Mouse (Mus musculus): ENCODE results near the gene Rilpl1. TPM values are rescaled to one million over a fixed set of nuclear protein-coding genes. Genes with fewer than 3 reads are reported as not detected.

Gene Rilpl1
- polyA plus RNA-seq, 1 experiment from 2014 or later = 20.7 TPM

DNA sequence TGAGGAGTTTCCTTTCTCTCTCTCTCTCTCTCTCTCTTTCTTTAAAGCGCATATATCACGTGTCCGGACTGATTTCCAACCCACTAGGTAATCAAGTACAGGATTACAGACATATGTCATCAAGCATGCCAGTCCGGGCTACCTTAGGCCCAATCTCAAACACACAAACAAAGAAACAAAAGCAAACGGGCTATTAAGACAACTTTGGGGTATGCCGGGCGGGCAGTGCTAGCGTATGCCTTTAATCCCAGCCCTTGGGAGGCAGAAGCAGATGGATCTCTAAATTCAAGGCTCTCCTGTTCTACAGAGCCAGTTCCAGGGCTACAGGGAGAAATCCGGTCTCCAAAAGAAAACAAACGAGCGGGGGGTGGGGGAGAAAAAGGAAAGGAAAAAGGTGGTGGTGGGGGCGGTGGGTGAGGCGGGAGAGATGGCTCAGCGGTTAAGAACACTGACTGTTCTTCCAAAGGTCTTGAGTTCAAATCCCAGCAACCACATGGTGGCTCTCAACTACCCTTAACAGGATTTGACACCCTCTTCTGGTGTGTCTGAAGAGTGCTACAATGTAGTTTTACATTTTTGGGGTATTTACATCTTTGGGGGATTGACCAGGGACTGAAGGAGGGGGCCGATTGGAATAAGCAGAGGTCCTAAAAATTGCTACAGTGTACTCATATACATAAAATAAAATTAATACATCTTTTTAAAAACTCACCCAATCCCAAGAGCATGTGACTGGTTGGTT is 47.4 kb downstream of the Rilpl1 start:
- peak overlapping the region; percentile 77 for H3K4me2 ChIP-seq
- peak; percentile 17; the same call in 1 of the 2 replicates for ATAC-seq (ENCODE audit: borderline replicate concordance, extremely low read depth, low FRiP score, low TSS enrichment)
- H3K4me1 ChIP-seq = peaks cover 16% of the 10 kb centered on the region
- 5% methylated on average over 15 of the region's 15 CpGs for WGBS
- H3K9me3 ChIP-seq = no peaks in the 10 kb centered on the region
- H3K9ac ChIP-seq = peak overlapping the region; percentile 85
- H3K27me3 ChIP-seq = no peaks in the 10 kb centered on the region
- peak overlapping the region; percentile 61 for H3K4me3 ChIP-seq
- peak overlapping the region; percentile 100 for H3K27ac ChIP-seq
- H3K36me3 ChIP-seq = no peaks in the 10 kb centered on the region

DNA sequence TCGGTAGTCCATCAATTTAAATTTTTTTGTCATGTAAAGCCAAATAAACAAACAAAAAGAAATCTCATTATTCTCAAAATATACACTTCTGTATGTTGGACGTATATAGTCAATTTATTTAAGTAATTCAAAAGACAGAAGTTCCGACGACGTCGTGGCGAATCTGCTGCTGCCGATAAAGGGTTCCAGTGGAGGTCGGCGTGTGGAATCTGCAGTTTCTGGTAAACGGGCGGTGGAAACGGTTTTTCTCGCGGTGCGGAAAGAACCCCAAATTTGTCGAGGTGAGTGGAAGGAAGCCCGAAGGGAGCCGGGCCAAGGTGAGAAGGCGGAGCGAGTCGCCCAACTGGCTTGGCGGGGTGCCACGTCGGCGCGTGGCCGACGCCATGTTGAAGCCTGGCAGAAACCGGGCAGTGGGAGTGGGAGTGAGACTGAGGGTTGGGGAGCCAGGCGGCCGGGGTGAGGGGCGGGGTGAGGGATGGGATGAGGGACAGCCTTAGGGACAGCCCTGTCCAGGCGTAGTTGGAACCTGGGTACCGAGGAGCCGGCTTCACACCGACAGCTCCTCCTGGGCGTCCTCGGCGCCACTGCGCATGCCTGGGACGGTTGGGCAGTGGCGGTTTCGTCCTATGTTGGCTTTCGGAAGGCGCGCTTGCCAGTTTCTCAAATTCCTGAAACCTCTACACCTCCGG is 48.1 kb downstream of the Rilpl1 start, which contains the start of gene Snrnp35:
Snrnp35 (plus strand) TSS at position 169 of the 689 bp plus-strand sequence.
- under 1% methylated on average over 48 of the region's 48 CpGs for WGBS
- Histone ChIP-seq H3K4me3 (peak within 1 kb of the TSS; percentile 61), H3K36me3 (no peaks in the 10 kb centered on the region), H3K27ac (peak within 1 kb of the TSS; percentile 100), H3K9ac (peak within 1 kb of the TSS; percentile 85), H3K4me1 (peaks cover 20% of the 10 kb centered on the region), H3K4me2 (peak within 1 kb of the TSS; percentile 77), H3K27me3 (no peaks in the 10 kb centered on the region), H3K9me3 (no peaks in the 10 kb centered on the region)
- peak; percentile 94 for ATAC-seq (ENCODE audit: borderline replicate concordance, extremely low read depth, low FRiP score, low TSS enrichment)

DNA sequence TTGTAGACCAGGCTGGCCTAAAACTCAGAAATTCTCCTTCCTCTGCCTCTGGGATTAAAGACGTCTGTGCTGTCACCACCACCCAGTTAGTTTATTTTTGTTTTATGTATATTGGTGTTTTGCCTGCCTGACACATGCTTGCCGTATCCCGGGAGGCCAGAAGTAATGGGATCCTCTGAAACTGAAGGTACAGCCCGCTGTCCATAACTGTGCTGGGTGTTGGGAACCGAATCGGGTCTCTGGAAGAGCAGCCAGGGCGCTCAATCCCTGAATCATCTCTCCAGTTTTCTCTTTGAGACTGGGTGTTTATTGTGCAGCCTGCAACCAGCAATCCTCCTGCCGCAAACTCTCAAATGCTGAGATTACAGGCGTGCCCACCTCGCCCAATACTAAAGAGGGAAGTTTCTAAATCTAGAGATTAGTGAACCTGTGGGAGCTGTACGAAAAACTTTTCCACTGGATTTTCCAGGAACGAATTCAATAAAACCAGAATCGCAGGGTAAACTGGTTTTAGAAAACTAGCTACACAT is 48.7 kb downstream of the Rilpl1 start:
- H3K36me3 ChIP-seq = no peaks in the 10 kb centered on the region
- ATAC-seq (ENCODE audit: borderline replicate concordance, extremely low read depth, low FRiP score, low TSS enrichment) = no peak
- no peaks in the 10 kb centered on the region for H3K9me3 ChIP-seq
- peaks cover 20% of the 10 kb centered on the region for H3K4me1 ChIP-seq
- peak overlapping the region; percentile 85 for H3K9ac ChIP-seq
- peak overlapping the region; percentile 100 for H3K27ac ChIP-seq
- no peaks in the 10 kb centered on the region for H3K27me3 ChIP-seq
- 4% methylated on average over 13 of the region's 13 CpGs for WGBS
- H3K4me2 ChIP-seq = peak overlapping the region; percentile 77
- H3K4me3 ChIP-seq = peak overlapping the region; percentile 61

DNA sequence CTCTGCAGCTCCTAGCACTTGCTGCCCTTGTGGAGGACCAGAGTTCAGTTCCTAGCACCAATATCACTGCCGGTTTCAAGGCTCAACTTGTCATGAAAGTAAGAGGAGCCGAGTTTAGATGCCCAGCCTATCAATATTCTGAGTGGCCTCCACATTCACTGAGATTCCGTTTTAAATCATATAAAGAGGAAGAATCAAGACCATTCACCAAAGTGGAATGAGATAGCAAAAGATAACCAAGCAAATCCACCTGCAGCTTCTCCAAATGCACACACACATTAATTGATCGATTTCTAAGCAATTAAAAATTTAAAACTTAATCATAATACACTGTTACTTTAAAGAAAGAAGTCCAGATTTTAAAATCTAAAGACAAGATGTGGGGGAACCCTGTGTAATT is 49.5 kb downstream of the Rilpl1 start:
- Histone ChIP-seq H3K27me3 (no peaks in the 10 kb centered on the region), H3K27ac (no peak overlapping the region), H3K4me1 (peaks cover 25% of the 10 kb centered on the region), H3K4me3 (no peak overlapping the region), H3K4me2 (no peak overlapping the region), H3K9me3 (no peaks in the 10 kb centered on the region), H3K9ac (no peak overlapping the region), H3K36me3 (no peaks in the 10 kb centered on the region)
- ATAC-seq (ENCODE audit: borderline replicate concordance, extremely low read depth, low FRiP score, low TSS enrichment) = no peak
- WGBS = 88% methylated on average over 4 of the region's 4 CpGs

DNA sequence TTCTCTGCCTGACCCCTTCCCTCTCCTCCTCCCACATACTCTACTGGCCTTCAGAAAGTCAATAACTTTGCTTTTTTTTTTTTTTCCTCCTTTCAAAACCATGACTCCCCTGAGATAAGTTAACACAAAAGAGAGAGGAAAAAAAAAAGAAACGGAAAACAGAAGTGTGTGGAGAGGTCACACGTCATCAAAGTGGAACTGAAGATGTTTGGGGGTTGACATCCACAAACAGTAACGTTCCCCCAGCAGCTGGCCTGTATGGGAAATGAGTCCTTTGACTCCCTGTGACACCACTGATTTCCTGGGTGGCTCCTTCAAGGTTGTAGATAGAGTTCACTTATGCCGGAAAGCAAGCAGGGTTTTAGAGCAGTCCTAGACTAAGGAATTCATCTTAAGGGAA is 51.1 kb downstream of the Rilpl1 start:
- Histone ChIP-seq H3K36me3 (no peaks in the 10 kb centered on the region), H3K4me3 (no peak overlapping the region), H3K9me3 (no peaks in the 10 kb centered on the region), H3K4me2 (no peak overlapping the region), H3K4me1 (peaks cover 31% of the 10 kb centered on the region), H3K27me3 (no peaks in the 10 kb centered on the region), H3K9ac (no peak overlapping the region), H3K27ac (no peak overlapping the region)
- 75% methylated on average over 4 of the region's 4 CpGs for WGBS
- ATAC-seq (ENCODE audit: borderline replicate concordance, extremely low read depth, low FRiP score, low TSS enrichment) = no peak

DNA sequence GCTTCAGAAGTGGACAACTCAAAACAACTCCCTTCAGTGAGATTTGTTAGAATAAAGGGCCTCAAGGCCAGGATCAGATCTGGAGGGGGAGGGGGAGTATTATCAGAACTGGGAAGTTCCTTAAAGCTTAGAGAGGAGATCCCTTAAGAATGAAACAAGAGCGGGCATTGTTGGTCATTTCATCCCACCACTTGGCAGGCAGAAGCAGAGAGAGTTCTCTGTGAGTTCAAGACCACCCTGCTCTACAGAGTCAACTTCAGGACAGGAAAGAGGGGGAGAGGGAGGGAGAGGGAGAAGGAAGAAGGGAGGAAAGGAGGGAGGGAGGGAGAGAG is 52.4 kb downstream of the Rilpl1 start:
- peak overlapping the region; percentile 69 for H3K27ac ChIP-seq
- no peak for ATAC-seq (ENCODE audit: borderline replicate concordance, extremely low read depth, low FRiP score, low TSS enrichment)
- no peaks in the 10 kb centered on the region for H3K9me3 ChIP-seq
- peak overlapping the region; percentile 77 for H3K4me2 ChIP-seq
- H3K9ac ChIP-seq = no peak overlapping the region
- peaks cover 20% of the 10 kb centered on the region for H3K4me1 ChIP-seq
- H3K4me3 ChIP-seq = peak overlapping the region; percentile 75; the same call in 1 of the 2 replicates
- no peaks in the 10 kb centered on the region for H3K36me3 ChIP-seq
- WGBS = 85% methylated on average over 1 of the region's 1 CpGs
- H3K27me3 ChIP-seq = no peaks in the 10 kb centered on the region

DNA sequence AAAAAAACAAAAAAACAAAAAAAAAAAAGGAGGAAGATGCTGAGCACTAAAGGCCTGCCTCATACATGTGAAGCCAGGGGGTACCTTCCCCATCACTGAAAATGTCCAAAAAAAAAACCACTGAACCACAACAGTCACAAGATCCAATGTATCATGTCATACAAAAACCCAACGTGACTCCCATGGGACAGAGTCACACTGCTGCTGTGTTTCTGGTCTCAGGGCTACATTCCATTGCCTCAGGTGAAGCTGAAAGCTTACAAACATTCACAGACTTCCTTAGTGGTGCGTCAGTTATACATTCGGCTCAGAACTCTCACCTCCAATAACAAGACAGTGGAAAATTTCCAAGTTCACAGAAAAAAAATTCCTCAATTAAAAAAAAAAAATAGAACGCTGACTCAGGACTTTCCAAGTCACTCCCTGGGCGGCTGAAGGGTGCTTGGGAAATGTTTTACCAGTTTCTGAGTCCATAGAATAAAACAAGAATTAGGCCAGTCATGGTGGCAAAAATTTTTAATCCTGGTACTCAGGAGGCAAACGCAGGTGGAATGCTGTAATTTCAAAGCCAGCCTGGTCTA is 60.5 kb downstream of the Rilpl1 start:
- ATAC-seq (ENCODE audit: borderline replicate concordance, extremely low read depth, low FRiP score, low TSS enrichment) = no peak
- H3K9me3 ChIP-seq = no peaks in the 10 kb centered on the region

DNA sequence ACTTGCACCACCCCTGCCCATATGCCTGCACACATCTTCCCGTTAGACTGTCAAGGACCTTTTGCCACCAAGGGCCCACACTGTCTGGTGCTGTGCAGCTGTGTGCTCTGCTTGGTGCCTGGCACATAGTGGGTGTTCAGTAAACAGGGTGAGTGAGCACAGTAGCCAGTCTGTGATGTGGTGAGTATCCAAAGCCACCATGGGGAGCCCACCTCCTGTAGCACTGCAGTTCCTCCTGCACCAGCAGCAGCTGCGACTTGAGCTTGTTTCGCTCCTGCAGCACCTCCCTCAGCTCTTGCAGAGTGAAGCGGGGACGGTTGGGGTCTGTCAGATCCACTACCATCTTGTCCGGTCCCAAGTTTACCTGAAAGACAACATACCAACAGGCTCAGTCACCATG is 61.7 kb downstream of the Rilpl1 start:
- Histone ChIP-seq H3K4me2 (no peak overlapping the region), H3K36me3 (peaks cover 23% of the 10 kb centered on the region), H3K4me1 (no peaks in the 10 kb centered on the region), H3K27ac (no peak overlapping the region), H3K27me3 (no peaks in the 10 kb centered on the region), H3K9me3 (no peaks in the 10 kb centered on the region), H3K9ac (no peak overlapping the region), H3K4me3 (no peak overlapping the region)
- ATAC-seq (ENCODE audit: borderline replicate concordance, extremely low read depth, low FRiP score, low TSS enrichment) = no peak
- 94% methylated on average over 6 of the region's 6 CpGs for WGBS

More for the DNA sequence above, 60.5 kb downstream of the Rilpl1 start:
- Histone ChIP-seq H3K27me3 (no peaks in the 10 kb centered on the region), H3K4me3 (no peak overlapping the region), H3K27ac (no peak overlapping the region), H3K4me1 (0 out of 2 replicates have a peak, but pooled peaks cover 2% of the 10 kb centered on the region), H3K4me2 (no peak overlapping the region), H3K9ac (no peak overlapping the region), H3K36me3 (peaks cover 23% of the 10 kb centered on the region)
- WGBS = 70% methylated on average over 6 of the region's 6 CpGs

DNA sequence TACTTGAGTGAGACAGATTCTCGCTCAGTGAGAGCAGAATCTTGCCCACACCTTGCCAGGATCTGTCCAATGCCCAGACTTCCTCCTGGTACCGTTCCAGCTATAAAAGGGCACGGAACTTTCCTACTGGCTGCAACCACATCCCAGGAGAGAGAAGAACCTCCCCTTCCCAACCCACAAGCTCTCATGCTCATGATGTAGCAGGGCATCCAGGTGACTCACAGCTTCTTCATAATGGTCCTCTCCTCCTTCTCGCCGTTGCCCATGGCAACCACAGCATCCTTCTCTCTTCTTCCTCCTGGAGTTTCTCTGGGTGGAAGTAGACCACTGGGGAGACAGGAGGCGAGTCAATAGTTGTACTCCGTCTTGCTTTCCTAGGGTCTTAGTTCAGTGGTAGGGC is 62.8 kb downstream of the Rilpl1 start:
- Histone ChIP-seq H3K4me1 (no peaks in the 10 kb centered on the region), H3K27ac (no peak overlapping the region), H3K4me3 (no peak overlapping the region), H3K27me3 (no peaks in the 10 kb centered on the region), H3K4me2 (no peak overlapping the region), H3K9ac (no peak overlapping the region), H3K36me3 (peaks cover 28% of the 10 kb centered on the region), H3K9me3 (no peaks in the 10 kb centered on the region)
- WGBS = 88% methylated on average over 7 of the region's 7 CpGs
- no peak for ATAC-seq (ENCODE audit: borderline replicate concordance, extremely low read depth, low FRiP score, low TSS enrichment)

DNA sequence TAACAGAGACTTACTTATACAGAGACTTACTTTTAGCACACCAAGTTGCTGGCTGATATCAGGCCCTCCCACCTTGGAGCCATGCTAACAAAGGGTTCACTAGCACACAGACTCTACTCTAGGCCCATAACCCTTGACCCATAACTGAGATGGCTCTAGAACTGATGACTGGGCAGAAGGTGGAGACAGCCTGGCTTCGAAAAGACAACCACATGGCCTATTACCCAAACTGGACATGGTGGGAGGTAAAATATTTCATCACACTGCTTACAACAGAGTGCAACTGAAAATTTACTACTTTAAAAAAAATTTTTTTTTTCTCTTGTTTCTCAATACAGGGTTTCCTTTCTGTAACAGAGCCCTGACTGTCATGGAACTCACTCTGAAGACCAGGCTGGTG is 63.4 kb downstream of the Rilpl1 start:
- Histone ChIP-seq H3K36me3 (peaks cover 32% of the 10 kb centered on the region), H3K4me3 (no peak overlapping the region), H3K9me3 (no peaks in the 10 kb centered on the region), H3K4me1 (no peaks in the 10 kb centered on the region), H3K9ac (no peak overlapping the region), H3K4me2 (no peak overlapping the region), H3K27ac (no peak overlapping the region), H3K27me3 (no peaks in the 10 kb centered on the region)
- no peak for ATAC-seq (ENCODE audit: borderline replicate concordance, extremely low read depth, low FRiP score, low TSS enrichment)
- WGBS = 78% methylated on average over 1 of the region's 1 CpGs

DNA sequence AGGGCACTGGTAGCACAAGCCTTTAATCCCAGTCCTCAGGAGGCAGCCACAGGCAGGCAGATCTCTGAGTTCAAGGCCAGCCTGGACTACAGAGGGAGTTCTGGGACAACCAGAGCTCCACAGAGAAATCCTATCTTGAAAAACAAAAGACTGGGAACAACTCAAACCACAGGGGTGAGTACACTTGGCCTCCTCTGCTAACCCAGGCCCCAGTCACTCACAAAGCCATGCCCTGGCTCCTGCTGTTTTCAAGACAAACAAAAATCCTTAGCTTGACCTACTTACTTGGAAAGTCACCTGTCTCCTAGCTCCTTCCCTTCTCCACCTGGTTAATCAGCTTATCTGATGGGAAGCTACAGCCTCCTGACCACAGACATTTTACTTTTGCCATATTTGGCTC is 66.3 kb downstream of the Rilpl1 start:
- Histone ChIP-seq H3K9me3 (no peaks in the 10 kb centered on the region), H3K4me2 (no peak overlapping the region), H3K36me3 (peaks cover 59% of the 10 kb centered on the region), H3K4me3 (no peak overlapping the region), H3K27ac (no peak overlapping the region), H3K4me1 (no peaks in the 10 kb centered on the region), H3K9ac (no peak overlapping the region), H3K27me3 (no peaks in the 10 kb centered on the region)
- no peak for ATAC-seq (ENCODE audit: borderline replicate concordance, extremely low read depth, low FRiP score, low TSS enrichment)

DNA sequence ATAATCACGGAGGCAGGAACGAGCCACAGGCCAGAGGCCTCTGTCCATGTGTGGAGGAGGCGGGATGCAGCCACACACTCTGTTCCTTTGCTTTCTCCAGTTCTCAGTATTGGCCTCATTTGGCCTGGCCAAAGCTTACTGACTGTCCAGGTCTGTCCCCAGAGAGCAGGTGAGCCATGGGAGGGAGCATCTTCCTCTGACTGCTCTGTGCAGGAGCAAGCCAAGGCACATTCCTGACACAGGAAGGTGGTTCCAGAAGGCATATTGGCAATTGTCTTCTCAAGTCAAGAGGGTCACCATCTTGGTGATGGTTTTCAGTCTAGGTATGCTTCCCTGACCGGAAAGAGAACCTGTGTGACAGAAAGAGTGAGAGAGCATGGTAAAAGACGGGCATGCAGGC is 67.7 kb downstream of the Rilpl1 start:
- Histone ChIP-seq H3K36me3 (peaks cover 64% of the 10 kb centered on the region), H3K4me2 (no peak overlapping the region), H3K27me3 (no peaks in the 10 kb centered on the region), H3K4me1 (no peaks in the 10 kb centered on the region), H3K9ac (no peak overlapping the region), H3K9me3 (no peaks in the 10 kb centered on the region), H3K27ac (no peak overlapping the region), H3K4me3 (no peak overlapping the region)
- 79% methylated on average over 5 of the region's 5 CpGs for WGBS
- ATAC-seq (ENCODE audit: borderline replicate concordance, extremely low read depth, low FRiP score, low TSS enrichment) = no peak

Measured in lung, embryonic 15.5 days (tissue).